Mouse (Mus musculus) cortical plate, adult 2 months (tissue): Measurements from ENCODE around the gene Zbtb20. TPM values are rescaled to one million over a fixed set of nuclear protein-coding genes. Genes with fewer than 3 reads are reported as not detected.

Experiments used
- H3K27ac ChIP-seq: fragments of 200-500 bp; 2 replicates; pipeline ENCODE4 v1.5.1; 2012; ENCODE audit warnings: low read length, control low read depth, inconsistent platforms; ENCODE audit not compliant: insufficient read depth
- H3K4me1 ChIP-seq: fragments of 200-500 bp; 2 replicates; pipeline ENCODE4 v1.6.1; 2011; ENCODE audit warnings: low read length; ENCODE audit not compliant: control insufficient read depth, insufficient read depth
- H3K4me3 ChIP-seq: fragments of 200-500 bp; 2 replicates; pipeline ENCODE4 v1.5.1; 2011; ENCODE audit warnings: mild to moderate bottlenecking, low read length, control low read depth; ENCODE audit not compliant: insufficient read depth
- CTCF ChIP-seq: fragments of 200-500 bp; IDR thresholded peaks from 2 replicates; pipeline ENCODE4 v1.5.1; 2011; ENCODE audit warnings: mild to moderate bottlenecking, control low read depth, low read length; ENCODE audit not compliant: insufficient read depth; ENCODE audit errors: extremely low read depth
- POLR2A ChIP-seq: fragments of 200-500 bp; IDR thresholded peaks from 2 replicates; pipeline ENCODE4 v1.6.1; 2011; ENCODE audit warnings: mild to moderate bottlenecking, low read length, control low read depth; ENCODE audit not compliant: insufficient read depth; ENCODE audit errors: extremely low read depth
- polyA plus RNA-seq: library from polyadenylated mRNA; depleted of rRNA; stranded (reverse); fragments of >200 nt; gene quantifications from 2 replicates; pipeline ENCODE4 v1.2.3, GENCODE M21; 2012

The Zbtb20 gene
- polyA plus RNA-seq, 1 experiment, result 13.1 TPM

DNA sequence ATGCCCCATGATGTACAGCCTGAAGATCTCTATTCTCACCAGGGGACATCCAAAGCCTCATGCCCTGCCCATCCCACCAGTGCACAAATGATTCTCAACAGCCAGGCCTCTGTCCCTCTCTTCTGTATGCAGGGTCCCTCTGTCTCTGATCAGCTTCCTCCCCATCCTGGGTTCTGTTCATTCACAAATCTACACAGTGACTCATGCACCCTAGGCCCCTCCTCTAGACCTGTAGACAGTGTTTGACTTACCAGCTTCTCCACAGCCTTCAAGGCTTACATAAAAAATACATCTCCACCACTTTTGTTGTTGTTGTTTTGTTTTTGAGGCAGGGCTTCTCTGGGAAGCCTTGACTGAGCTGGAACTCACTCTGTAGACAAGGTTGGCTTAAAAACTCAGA is 789.2 kb downstream of the Zbtb20 start:
- no peak overlapping the region for H3K27ac ChIP-seq
- no peaks in the 10 kb centered on the region for H3K4me1 ChIP-seq
- H3K4me3 ChIP-seq, result no peak overlapping the region
- TF ChIP-seq CTCF (no peak), POLR2A (no peak)

GRCm38 (mm10) chr16:43668294-43668693 is 792.6 kb downstream of the Zbtb20 start:
- TF ChIP-seq CTCF (no peak), POLR2A (no peak)
- Histone ChIP-seq H3K4me1 (no peaks in the 10 kb centered on the region), H3K27ac (no peak overlapping the region), H3K4me3 (no peak overlapping the region)

GRCm38 (mm10) chr16:43671972-43672371 is 796.3 kb downstream of the Zbtb20 start:
- TF ChIP-seq POLR2A (no peak), CTCF (no peak)
- H3K4me1 ChIP-seq, result no peaks in the 10 kb centered on the region
- H3K27ac ChIP-seq, result no peak overlapping the region
- no peak overlapping the region for H3K4me3 ChIP-seq

DNA sequence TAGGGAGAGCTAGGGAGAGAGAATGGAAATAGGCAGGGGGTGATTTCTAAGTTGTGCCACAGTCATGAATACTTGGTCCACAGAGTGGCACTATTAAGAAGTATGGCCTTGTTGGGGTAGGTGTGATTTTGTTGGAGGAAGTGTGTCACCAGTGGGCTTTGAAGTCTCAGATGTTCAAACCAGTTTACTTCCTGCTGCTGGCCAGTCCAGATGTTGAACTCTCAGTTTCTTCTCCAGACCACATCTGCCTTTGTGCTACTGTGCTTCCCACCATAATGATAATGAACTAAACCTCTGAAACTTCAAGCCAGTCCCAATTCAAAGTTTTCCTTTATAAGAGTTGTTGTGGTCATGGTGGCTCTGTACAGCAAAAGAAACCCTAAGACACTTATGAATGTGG is 797.0 kb downstream of the Zbtb20 start:
- no peaks in the 10 kb centered on the region for H3K4me1 ChIP-seq
- no peak overlapping the region for H3K27ac ChIP-seq
- no peak overlapping the region for H3K4me3 ChIP-seq
- no peak for TF ChIP-seq CTCF

DNA sequence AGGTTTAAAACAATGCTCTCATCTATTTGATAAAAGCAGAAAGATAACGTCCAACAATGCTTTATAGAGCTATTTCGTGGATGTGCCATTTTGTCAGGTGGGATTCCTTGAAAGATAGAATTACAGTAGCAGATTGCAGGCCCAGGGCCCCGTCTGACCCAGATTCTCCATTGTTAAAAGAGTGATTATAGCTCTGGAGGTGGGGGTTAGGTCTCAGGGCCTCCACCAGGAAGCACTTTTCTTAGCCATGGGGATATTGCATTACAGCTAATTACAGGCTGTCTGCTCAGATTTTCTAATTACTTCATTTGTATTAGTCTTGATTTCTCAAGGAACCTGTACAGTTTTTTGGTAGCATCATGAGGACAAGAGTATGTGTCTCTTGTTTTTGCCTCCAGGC is 798.7 kb downstream of the Zbtb20 start:
- Histone ChIP-seq H3K4me1 (no peaks in the 10 kb centered on the region), H3K27ac (no peak overlapping the region), H3K4me3 (no peak overlapping the region)
- TF ChIP-seq POLR2A, result no peak
- no peak for TF ChIP-seq CTCF

- H3K4me3 ChIP-seq, result no peak overlapping the region
- TF ChIP-seq CTCF (no peak), POLR2A (no peak)
- H3K27ac ChIP-seq, result no peak overlapping the region
- no peaks in the 10 kb centered on the region for H3K4me1 ChIP-seq
These were observed 812.3 kb downstream of the Zbtb20 start for GRCm38 (mm10) chr16:43687968-43688367.

GRCm38 (mm10) chr16:43690211-43690690 is 814.6 kb downstream of the Zbtb20 start:
- H3K4me1 ChIP-seq, result no peaks in the 10 kb centered on the region
- no peak overlapping the region for H3K4me3 ChIP-seq
- H3K27ac ChIP-seq, result no peak overlapping the region
- TF ChIP-seq POLR2A (no peak), CTCF (no peak)

- TF ChIP-seq CTCF, result no peak
- TF ChIP-seq POLR2A, result no peak
- no peak overlapping the region for H3K27ac ChIP-seq
- no peak overlapping the region for H3K4me3 ChIP-seq
- no peaks in the 10 kb centered on the region for H3K4me1 ChIP-seq
These were observed 815.2 kb downstream of the Zbtb20 start for GRCm38 (mm10) chr16:43690912-43691311.

DNA sequence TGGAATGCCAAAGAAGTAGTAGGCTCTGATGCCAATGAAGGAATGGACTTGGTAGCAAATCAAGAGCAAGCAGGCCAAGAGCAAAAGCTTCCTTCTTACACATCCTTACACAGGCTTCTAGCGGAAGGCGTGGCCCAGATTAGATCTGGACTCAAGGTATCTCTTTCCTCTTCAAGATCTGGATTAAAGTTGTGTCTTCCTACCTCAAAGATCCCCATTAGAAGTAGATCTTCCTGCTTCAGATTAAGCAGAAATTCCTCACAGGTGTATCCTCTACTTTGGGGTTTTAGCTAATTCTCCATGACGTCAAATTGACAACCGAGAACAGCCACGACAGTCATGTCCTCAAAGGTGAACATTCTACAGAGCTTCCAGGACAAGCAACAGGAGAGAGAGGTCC is 816.1 kb downstream of the Zbtb20 start:
- TF ChIP-seq CTCF (no peak), POLR2A (no peak)
- no peak overlapping the region for H3K27ac ChIP-seq
- no peaks in the 10 kb centered on the region for H3K4me1 ChIP-seq
- no peak overlapping the region for H3K4me3 ChIP-seq
